Mouse (Mus musculus): ENCODE data around the gene Hist1h4d. TPM values are rescaled to one million over a fixed set of nuclear protein-coding genes. Genes with fewer than 3 reads are reported as not detected.
A peak's percentile ranks its signal among the peaks of the same experiment; 100 is the strongest.

The Hist1h4d gene
- total RNA-seq, 2 experiments from 2014 or later: 33.6 to 46.4 TPM

DNA sequence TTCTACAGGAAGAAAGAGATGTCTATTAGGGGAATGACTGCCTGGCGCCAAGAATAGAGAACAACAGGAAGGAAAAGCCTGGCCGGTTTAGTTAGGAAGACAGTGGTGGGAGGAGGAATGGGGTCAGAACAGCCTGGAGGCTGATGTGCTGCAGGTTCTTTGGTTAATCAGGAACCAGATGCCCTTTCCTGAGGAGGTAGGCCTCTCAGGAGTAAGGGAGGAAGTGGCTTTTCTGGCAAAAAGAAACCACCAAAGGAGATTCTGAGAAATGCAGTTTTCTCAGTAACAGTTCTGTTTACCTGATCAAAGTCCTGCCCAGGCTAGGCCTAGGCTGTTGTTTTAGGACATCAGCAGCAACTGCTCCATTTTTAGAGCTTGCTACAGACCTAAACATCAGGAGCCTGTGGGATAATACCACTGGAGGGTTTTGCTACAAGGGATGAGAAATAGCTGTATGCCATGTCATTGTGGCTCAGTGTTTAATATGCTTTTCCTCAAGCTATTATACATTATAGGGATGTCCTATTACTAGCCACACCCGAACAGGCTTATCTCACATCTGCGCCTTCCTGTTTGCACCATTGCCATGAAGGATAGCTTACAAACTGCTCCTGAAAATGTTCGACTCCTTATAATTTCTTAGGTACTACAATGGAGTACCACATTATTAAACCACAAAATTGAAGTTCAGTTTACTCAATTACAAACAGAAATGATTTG, 11.8 kb downstream of the Hist1h4d start:
- no peak for DNase-seq (ENCODE audit: low spot score)

- no peak for DNase-seq (ENCODE audit: low spot score)
Observed at GRCm38 (mm10) chr13:23595185-23595584, 13.8 kb downstream of the Hist1h4d start.

- DNase-seq (ENCODE audit: low spot score): no peak
Observed at GRCm38 (mm10) chr13:23595622-23596372, 14.4 kb downstream of the Hist1h4d start.

GRCm38 (mm10) chr13:23597957-23598356, 16.6 kb downstream of the Hist1h4d start:
- DNase-seq (ENCODE audit: low spot score): peak; percentile 80

- DNase-seq (ENCODE audit: low spot score): no peak
Observed at GRCm38 (mm10) chr13:23603182-23603699, 21.8 kb downstream of the Hist1h4d start.

DNA sequence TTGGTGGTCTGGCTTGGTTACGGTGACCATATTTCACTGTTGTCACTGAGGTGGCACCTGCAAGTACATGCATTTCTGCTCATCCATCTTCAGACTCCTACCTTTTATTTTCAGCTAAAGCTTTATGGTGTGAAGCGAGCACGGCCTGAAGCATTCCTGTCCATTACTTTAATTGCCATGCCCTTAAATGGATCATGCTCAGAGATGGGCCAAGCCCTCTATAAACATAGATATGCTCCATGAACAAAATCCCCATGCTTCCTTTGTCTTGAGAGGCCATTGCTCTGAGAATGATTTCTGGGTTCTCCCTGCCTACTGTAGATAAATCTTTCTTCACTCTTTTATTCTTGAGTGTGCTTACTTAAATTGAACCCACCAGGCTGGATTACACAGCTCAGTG, 23.1 kb downstream of the Hist1h4d start:
- DNase-seq (ENCODE audit: low spot score): no peak

DNA sequence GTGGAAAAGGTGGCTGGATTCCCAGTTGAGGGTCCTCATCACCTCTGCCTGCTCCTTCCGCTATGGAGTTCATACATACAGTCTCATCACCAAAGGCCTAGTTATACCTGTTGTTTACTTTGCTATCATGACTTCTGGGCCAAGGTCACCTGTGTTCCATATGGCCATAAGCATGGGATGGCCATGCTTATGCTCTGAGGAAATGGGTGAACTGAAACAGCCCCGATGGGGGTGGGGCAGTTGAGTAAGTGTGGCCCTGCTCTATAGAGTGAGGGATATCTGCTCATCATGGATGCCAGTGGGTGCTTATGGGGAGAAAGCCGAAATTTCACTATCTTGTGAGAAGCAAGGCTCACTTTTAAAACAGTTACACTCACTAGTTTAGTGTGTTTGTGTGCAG, 23.7 kb downstream of the Hist1h4d start:
- DNase-seq (ENCODE audit: low spot score): no peak

DNA sequence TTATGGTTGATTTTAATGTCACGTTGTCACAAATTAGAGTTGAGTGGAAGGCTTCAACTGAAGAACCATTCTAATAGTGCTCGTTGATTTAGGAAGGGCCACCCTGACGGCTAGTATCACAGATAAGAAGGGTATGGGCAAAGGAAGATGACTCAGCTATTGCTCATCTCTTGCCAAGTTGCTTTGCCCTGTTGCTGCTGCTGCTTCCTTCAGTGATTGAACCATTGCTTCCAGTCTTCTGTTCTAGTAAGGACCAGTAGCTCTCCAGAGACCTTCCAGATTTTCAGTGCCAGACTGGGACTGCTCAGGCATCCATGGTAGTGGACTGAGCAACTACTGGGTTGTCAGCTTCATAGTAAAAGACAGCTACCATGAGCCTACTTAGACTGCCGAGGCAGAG, 27.8 kb downstream of the Hist1h4d start:
- no peak for DNase-seq (ENCODE audit: low spot score)

DNA sequence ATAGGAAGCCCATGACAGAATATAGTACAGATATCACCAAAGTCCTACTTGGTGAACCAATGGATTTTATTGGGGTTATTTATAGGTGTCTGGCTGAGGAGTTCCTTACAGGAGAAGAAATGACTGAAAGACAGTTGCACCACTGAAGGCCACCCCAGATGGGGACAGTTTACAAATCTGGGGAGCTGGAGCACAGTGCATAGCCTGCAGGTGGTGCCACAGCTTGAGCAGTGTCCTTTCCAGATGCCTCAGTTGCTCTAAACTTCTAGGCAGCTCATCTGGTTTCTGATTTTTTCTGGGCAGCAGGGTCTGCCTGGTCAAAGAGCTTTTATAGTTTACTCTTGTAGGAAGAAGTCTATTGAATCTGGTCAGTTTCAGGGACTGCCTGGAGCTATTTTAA, 28.4 kb downstream of the Hist1h4d start:
- no peak for DNase-seq (ENCODE audit: low spot score)

GRCm38 (mm10) chr13:23610393-23610792, 29.0 kb downstream of the Hist1h4d start:
- no peak for DNase-seq (ENCODE audit: low spot score)

DNA sequence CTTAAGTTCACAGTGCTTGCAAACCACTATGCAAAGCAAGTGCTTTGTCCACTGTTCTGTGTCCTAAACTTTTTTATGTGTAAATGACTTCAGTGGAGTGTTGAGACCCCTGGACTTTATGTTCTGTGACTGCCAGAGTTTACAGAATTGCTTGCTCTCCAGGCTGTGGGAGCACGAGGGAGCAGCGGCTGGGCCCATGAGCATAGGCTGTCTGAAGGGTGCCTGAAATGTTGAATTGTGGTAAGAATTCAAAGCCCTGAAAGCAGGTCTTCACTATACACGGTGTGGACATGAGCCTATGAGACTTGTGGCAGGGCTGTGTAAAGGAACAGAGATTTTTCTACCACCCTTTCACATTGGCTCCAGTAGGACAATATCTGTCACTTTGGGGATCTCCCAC, 30.2 kb downstream of the Hist1h4d start:
- no peak for DNase-seq (ENCODE audit: low spot score)

DNA sequence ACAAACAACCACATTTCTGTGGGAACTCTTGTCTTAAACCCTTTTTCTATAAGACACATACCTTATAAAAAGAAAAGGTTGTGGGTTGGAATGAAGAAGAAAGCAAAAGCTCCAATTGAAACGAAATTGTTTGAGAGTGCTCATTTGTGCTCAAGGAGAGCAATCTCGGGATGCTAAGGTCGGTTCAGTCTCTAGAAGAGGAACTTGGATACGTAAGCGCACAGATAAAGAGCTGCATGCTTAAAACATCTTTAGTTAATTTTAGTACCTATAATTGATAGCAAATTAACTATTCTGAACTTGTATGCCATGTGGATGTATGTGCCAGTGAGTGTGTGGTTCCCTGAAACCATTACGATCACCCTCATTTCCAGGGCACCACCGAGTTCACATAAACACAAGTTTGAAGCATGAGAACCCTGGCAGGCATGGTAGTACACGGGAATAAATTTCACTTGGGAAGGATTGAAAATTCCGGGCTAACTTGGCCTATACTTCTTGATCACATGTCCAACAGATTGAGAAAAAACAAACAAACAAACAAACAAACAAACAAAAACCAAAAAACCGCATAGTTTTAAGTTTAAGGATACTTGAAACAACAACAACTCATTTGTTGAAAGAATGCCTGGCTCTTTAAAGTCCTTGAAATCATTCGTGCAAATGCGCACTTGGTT, 38.8 kb downstream of the Hist1h4d start:
- DNase-seq (ENCODE audit: low spot score): no peak

DNA sequence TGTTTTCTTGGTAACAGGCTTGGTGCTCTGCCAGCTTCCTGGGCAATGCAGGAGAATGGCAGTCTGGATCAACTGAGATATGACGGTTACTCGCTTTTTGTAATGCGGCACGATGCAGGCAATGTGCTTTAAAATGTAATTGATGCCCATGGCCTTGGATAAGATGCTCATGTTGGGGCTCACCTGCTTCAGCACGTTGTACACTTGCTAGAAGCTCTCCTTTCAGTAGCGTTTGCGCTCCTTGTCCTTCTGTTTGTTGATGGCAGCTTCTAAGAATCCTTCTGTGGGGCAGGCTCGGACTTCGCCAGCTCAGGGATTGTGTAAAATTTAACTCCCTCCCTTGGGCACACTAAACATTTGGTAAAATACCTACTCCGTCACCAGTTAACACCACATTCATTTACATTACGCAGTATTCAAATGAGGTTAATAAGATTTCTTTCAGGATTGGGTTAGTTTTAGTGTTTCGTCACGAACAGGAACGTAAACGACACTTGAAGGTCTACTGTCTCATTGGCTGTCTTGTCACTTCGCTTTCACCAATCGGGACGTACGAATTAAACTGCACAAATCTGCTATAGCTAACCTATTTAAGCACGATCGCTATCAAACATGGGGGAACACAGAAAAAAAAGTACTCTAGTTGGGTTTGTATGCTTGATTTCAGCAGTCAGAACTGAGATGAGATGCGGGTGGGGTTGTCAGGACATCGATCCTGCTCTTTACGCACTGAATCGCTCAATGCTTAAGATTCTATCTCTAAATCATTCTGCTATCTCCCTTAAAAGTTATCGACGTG, 39.5 kb downstream of the Hist1h4d start, which contains the start of gene Hist1h2be:
Gene Hist1h2be (minus strand): TSS at position 392 of the 799 bp plus-strand sequence.
- DNase-seq (ENCODE audit: low spot score): peak; percentile 62

DNA sequence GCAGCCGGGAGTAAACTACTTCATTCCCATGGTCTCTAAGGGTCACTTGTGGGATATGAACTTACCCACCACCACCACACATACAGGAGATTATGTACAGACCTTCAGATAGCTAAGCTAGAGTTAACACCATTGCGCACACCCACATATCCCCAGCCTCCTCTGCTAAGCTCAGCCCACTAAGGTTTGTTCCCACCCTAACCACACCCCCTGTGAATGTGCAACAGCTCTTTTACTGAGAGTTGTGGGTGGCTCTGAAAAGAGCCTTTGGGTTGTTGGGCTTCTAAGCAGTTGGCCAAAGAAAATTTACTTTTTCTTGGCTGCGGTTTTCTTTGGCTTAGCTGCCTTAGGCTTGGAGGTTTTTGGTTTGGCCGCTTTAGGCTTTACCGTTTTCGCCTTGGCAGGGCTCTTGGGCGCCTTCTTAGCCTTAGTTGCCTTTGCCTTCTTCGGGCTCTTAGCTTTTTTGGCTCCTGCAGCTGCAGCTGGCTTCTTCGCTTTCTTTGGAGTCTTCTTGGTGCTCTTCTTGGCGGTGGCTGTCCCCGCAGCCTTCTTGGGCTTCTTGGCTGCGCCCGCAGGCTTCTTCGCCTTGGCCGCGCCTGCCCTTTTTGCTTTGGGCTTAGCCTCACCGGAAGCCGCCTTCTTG, 40.3 kb downstream of the Hist1h4d start:
- peak; percentile 76 for DNase-seq (ENCODE audit: low spot score)

DNA sequence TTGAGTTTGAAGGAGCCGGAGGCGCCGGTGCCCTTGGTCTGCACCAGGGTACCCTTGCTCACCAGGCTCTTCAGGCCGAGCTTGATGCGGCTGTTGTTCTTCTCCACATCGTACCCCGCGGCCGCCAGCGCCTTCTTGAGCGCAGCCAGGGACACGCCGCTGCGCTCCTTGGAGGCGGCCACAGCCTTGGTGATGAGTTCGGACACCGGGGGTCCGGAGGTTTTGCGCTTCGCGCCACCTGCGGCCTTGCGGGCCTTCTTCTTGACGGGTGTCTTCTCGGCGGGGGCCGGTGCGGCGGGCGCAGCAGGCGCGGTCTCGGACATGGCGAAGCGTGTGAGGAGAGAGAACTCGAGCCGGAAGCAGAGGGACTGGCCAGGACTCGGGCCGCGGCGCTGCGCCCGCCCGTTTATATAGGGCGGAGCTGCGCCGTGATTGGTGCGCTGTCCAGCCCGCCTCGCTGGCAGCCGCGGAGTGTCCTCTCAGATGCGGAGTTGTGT, 40.8 kb downstream of the Hist1h4d start, which contains the start of gene Hist1h1e:
Gene Hist1h1e (minus strand): TSS at position 384 of the 497 bp plus-strand sequence.
- DNase-seq (ENCODE audit: low spot score): peak; percentile 83

- no peak for DNase-seq (ENCODE audit: low spot score)
Observed at GRCm38 (mm10) chr13:23622861-23623450, 41.6 kb downstream of the Hist1h4d start.

DNA sequence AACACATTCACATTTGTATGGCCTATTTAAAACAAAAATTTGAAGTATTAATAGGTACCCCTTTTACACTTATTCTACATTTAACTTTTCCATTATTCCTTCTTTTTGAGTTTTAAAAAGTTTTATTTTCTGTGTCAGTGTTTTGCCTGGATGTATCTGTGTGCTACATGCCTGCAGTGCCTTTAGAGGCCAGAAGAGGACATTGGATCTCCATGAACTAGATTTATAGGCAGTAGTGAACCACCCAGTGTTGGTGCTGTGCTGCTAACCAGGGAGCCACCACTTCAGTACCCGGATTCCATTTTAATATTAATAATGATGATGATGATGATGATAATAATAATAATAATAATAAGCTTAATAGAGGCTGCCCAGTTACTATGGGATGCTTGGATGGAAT, 49.3 kb downstream of the Hist1h4d start:
- DNase-seq (ENCODE audit: low spot score): no peak

All from gastrocnemius, adult 18-20 months (tissue).